Mouse (Mus musculus): ENCODE results near the gene Macf1.
"Not testable (repeated sequence)": the region's sequence is repeated elsewhere in the genome, so short reads cannot be mapped to it uniquely, and the experiment has no call there.

The Macf1 gene

GRCm38 (mm10) chr4:123342642-123343470, 341.3 kb downstream of the Macf1 start, which contains the start of gene Bmp8a:
Gene Bmp8a (minus strand): TSS chr4:123343252.
- no peak for DNase-seq (ENCODE audit: low read depth)

- no peak for DNase-seq (ENCODE audit: low read depth)
Measured at GRCm38 (mm10) chr4:123342091-123342641, 342.0 kb downstream of the Macf1 start.

GRCm38 (mm10) chr4:123340232-123340631, 343.9 kb downstream of the Macf1 start:
- DNase-seq (ENCODE audit: low read depth), result peak; percentile 70

DNA sequence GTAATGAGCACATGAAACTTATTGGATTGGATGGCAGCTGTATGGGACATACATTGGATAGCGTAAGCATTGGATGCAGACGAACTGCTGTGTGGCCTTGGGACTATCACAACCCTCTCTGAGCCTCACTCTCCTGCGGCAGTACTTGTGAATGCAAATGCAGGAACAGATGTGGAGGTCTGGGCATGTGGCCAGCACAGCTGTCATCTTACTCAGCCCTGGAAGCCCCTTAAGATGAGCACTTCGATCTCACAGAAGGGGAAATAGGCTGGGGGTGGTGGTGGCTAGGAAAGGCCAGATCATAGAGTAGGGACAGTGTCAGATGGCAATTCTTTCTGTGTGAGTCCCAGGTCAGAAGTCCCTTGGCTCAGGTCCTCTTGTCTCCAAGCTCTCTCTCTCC, 346.5 kb downstream of the Macf1 start:
- peak; percentile 37 for DNase-seq (ENCODE audit: low read depth)

DNA sequence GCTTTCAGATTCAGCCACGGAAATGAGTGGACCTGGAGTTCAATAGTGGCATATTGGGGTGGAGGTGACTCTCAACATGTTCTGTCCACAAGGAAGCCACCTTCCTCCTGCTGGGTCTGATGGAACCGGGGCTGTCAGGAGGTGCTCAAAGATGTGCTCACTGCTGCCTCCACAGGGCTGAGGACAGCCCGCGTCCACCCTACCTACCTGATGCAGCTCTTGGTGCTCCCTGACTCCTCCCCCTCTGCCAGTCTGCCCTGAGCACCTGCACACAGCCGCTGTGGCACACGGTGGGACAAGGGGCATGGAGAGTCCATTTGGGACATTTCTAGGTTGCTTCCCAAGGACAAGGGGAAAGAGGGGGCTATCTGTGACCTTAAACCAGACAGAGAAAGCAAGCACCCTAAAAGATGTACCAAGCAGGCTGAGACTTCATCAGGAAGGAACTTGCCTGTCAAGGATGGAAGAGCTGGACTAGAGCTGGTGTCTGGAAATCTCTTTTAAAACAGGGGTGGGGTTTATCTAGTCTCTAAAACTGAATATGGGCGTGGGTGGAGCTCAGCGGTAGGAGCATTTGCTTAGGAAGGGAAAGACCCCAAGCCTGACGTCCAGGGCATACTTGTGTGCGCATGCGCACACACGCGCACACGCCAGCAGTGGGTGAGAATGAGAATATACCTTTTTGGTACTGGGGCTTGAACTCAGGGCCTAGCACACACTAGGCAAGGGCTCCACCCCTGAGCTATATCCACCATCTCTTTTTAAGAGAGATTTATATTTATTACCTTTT, 348.2 kb downstream of the Macf1 start:
- DNase-seq (ENCODE audit: low read depth), result no peak

DNA sequence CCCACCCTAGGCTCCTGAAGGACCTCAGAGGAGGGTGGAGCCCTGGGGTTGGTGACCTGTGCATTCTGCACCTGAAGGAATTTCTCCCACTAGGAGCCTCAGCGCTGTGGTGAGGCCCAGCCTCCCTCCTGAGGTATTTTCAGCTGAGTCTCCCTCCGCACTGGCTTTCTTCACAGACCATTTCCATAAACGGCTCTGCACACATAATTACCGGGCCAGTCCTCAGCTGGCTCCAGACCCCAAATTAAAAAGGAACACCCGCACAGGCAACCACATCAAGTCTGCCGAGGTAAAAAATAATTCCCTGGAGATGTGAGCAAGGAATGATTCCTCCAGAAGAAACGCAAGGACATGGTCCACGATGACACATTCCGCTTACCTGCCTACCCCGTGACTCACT, 348.9 kb downstream of the Macf1 start:
- not testable (repeated sequence) for DNase-seq (ENCODE audit: low read depth)

DNA sequence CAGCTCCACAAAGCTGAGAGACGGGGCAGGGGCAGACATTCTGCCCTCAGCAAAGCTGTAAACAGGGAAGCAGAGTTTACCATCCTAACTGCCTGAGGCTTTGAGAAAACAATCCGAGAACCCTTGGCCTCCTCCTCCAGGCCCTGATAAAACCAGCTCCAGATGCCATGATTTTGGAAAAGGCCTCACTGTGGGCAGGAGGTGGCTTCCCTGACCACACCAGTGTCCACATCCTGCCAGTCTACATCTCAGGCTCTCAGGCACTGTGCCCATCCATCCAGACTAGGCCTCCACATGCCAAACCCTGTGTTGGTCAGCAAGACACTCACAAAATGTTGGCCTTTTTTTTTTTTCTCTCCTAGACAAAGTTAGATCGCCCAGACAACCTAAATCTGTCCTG, 350.0 kb downstream of the Macf1 start:
- DNase-seq (ENCODE audit: low read depth), result no peak

- no peak for DNase-seq (ENCODE audit: low read depth)
Measured at GRCm38 (mm10) chr4:123333151-123333550, 351.0 kb downstream of the Macf1 start.

- not testable (repeated sequence) for DNase-seq (ENCODE audit: low read depth)
Measured at GRCm38 (mm10) chr4:123331961-123332360, 352.2 kb downstream of the Macf1 start.

DNA sequence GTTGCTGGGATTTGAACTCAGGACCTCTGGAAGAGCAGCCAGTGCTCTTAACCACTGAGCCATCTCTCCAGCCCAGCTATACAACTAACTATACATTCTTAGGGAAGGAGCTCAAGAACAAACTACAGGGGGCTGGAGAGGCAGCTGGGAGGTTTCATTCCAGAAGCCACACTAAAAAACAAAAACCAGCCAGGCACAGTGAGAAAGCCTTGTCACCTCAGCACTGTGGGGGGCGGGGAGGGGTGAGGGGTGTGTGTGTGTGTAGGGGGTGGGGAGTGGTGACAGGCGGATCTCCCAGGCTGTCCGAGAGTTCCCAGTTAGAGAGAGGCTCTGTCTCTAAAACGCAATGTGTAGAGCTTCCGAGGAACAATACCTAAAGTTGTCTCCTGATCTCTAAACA, 352.8 kb downstream of the Macf1 start:
- no peak for DNase-seq (ENCODE audit: low read depth)

DNA sequence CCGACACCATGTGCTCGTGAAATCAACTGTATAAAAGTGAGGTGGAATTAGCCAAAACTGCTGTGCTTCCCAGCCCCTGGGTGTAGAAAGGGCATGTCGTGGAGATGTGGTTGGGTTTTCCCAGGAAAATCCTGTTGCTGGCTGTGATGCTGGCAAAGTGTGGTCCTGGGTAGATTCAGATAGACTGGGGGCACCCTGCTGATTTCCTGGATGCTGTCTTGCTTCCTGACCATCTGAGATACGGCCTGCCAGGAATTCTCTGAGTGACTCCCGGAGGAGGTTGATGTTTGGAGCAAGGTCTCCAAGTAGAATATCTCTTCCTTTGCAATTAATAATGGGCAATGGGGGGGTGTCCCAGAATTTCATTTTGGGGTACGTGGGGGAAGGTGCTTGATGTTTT, 355.2 kb downstream of the Macf1 start:
- no peak for DNase-seq (ENCODE audit: low read depth)

GRCm38 (mm10) chr4:123327630-123328029, 356.5 kb downstream of the Macf1 start:
- DNase-seq (ENCODE audit: low read depth), result peak; percentile 30

DNA sequence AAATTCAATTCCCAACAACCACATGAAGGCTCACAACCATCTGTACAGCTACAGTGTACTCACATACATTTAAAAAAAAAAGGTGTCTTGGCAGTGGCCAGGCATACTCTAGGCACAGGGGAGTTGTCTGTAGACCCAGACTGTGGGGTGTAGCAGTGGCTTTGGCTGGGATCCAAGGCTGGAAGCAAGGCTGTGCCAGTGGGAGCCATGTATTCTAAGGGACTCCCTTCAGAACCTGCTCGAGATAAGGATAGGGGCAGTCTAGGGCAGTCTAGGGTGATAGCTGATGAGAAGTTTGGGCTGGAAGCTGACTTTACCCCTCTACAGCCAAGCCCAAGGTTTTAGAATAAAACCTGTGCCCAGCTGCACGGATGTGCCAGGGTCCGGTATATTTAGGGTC, 358.1 kb downstream of the Macf1 start:
- DNase-seq (ENCODE audit: low read depth), result no peak

- DNase-seq (ENCODE audit: low read depth), result no peak
Measured at GRCm38 (mm10) chr4:123323534-123323933, 360.6 kb downstream of the Macf1 start, which contains the start of gene Oxct2a. Gene Oxct2a (minus strand): TSS chr4:123323634.

DNA sequence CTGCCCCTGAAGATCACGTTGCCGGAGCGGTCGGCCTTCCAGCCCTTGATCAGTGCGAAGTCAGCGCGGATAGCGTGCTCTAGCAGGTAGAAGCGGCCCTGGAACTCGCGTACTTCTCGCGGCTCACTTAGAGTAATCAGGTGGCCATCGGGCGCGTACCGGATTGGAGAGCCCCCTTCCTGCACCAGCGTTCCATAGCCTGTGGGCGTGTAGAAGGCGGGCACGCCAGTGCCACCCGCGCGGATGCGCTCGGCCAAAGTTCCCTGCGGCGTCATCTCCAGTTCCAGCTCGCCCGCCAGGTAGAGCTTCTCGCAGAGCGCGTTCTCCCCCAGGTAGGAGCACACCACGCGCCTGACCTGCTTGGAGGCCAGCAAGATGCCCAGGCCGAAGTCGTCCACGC, 361.2 kb downstream of the Macf1 start:
- not testable (repeated sequence) for DNase-seq (ENCODE audit: low read depth)

DNA sequence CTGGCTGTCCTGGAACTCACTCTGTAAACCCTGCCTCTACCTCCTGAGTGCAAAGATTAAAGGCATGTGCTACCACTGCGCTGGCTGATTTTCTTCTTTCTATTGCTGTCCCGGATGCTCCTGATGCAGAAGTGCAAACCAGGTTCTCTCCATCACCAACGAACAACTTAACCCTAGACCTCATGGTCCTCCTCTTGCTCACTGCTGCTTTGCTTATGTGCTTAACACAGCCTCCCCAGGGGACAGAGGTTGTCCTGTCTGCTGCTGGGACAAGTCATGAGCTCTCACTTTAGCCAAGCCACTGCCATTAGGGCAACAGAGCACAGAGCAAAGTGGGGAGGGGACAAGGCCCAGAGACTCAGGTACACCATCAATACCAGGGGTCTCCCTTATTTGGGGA, 369.7 kb downstream of the Macf1 start:
- no peak for DNase-seq (ENCODE audit: low read depth)

DNA sequence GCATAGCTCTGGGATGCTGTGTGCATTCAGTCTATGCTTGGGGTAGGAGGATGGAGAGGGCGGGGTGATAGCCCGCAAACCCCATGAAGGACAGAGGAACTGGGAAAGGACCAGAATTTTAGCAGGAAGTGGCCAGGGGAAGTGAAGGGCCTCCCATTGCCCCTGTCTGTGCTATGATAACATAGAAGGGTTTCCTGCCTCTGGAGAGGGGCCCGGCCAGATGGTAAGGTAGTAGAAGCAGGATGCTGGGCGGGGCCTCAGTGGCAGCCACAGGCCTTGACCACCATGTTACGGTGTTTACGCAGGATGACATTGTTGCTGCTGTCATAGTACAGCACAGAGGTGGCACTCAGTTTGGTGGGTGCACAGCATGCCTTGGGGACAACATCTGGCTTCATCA, 371.1 kb downstream of the Macf1 start:
- DNase-seq (ENCODE audit: low read depth), result peak; percentile 95

- DNase-seq (ENCODE audit: low read depth), result no peak
Measured at GRCm38 (mm10) chr4:123311845-123312244, 372.3 kb downstream of the Macf1 start.

DNA sequence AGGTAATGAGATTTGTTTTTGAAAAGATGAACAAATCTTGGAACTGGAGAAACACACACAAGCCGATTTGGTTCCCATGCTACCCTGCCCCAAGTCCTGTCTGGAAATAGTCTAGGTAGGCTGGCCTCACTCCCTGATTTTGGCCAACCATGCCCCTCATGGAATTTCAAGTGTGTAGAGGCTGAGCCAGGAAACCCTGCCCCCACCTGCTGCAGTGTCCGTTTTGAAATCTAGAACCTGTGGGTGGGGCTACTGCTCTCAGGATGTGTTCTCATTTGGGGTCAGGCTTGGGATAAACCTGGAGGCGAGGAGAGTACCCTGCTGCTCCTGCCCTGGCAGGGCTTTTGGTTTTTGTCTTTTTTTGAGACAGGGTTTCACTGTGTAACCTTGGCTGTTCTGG, 375.9 kb downstream of the Macf1 start:
- peak; percentile 29 for DNase-seq (ENCODE audit: low read depth)

- no peak for DNase-seq (ENCODE audit: low read depth)
Measured at GRCm38 (mm10) chr4:123306999-123307398, 377.2 kb downstream of the Macf1 start.

GRCm38 (mm10) chr4:123305789-123306188, 378.4 kb downstream of the Macf1 start:
- peak; percentile 87 for DNase-seq (ENCODE audit: low read depth)
